Mouse (Mus musculus): Measurements from ENCODE around the gene Tmco3.
A peak's percentile ranks its signal among the peaks of the same experiment; 100 is the strongest.
"Not testable (repeated sequence)": the region's sequence is repeated elsewhere in the genome, so short reads cannot be mapped to it uniquely, and the experiment has no call there.

Gene Tmco3

DNA sequence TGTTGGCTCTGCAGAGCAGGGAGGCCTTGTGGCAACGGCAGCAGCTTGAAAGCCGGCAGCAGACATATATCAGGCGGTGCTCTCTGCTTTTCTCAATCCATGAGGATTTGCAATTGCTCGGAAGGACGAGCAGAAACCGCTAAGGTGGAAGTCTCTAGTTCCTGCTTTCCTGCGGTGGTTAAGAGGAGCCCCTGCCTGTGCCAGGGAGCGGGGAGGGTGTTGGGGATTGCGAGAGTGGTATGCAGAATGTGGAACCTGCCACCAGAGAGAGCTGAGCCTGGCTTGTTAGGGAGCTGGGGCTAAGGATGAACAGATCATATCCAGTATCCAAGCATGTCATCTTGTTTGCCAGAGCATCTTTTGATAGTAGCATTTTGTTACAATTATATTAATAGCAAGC is 18.9 kb downstream of the Tmco3 start:
- no peak for DNase-seq

DNA sequence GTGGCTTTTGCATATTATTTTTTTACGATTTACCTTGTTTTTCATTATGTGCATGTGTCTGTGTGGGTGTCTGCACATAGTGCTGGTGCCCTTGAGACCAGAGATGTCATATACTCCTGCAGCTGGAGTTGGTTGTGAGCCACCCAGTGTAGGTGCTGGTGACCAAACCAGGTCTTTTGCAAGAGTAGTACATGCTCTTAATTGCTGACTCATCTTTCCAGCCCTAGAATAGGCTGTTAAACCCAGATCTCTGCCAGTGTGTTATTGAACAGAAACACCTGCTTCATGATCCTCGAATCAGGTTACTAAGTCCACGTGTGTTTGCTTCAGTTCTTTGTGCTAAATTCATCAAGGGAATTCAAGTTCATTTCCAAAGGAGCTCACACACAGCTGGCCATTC is 26.9 kb downstream of the Tmco3 start:
- no peak for DNase-seq

- no peak for DNase-seq
Measured at GRCm38 (mm10) chr8:13316671-13317070, 28.7 kb downstream of the Tmco3 start.

DNA sequence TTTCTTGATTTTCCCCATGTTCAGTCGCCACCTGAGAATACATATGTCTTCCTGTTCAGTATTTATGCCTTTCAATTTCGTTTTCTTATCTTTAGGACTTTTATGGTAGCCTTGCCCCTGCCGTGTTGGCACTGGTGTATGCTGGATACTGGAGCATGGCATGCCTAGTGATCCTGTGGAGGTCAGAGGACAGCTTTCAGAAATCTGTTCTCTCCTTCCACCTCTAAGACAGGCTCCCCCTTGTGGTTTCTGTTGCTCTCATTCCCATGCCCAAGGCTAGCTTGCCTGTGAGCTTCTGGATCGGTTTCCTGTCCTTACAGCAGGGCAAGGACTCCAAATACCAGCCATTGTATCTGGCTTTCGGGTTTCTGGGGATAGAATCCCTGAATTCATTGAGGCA is 38.6 kb downstream of the Tmco3 start:
- no peak for DNase-seq

DNA sequence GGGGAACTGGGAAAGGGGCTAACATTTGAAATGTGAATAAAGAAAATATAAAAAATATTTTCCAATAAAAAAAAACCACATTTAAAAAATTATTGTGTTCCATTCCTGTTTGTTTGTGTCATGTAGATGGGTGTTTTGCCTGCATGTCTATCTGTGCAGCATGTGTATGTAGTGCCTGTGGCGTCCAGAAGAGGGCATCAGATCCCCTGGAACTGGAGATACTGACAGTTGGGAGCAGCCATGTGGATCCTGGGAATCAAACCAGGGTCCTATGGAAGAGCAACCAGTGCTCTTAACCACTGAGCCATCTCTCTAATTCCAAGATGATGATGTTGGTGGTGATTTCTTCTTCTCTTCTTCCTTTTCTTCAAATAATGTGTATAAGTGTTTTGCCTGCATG is 46.7 kb downstream of the Tmco3 start:
- no peak for DNase-seq

GRCm38 (mm10) chr8:13337245-13337644 is 49.3 kb downstream of the Tmco3 start:
- DNase-seq, result not testable (repeated sequence)

DNA sequence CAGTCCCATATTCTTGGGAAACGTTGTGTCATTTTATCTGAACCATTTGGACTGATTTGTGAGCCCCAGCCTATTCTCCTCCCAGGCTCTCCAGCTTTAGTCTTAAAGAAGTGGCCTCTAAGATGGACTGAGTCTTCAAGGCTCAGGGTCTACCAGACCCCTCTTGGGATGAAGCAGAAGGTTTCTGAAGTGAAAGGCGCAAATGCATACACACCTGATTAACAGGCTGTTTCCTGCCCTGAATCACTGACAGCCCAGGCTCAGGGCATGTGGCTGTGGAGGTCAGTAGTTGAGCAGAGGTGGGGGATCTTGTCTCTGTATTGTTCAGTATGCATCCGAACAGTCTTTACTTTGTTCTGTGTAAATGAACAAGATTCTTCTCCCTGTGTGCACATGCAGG is 49.7 kb downstream of the Tmco3 start:
- no peak for DNase-seq

DNA sequence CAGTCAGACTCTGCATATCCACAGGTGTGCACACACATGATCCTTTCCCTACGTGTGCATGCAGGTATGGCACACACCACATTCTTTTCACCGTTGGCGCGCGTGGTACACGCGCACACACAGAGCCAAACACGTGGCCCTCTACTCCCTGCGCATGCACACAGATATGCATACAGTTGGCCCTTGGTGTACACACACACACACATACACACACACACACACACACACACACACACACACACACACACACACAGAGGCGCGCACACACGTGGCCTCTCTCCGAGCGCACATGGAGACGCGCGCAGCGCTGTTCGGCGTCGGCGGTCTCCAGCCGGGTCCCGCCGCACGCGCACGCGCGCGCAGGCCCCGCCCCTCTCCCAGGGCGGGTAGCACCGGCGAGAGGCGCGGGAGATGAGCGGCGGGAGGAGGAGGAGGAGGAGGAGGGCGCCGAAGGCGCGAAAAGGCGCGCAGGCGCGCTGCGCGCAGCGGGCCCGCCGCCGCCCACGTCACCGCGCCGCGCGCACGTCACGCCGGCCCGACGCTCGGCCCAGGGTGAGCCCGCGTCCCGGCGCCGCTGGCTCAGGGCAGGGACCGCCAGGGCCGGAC is 50.4 kb downstream of the Tmco3 start, which contains the start of gene Tfdp1:
Tfdp1 (plus strand) TSS at position 497 of the 606 bp plus-strand sequence.
- peak; percentile 87 for DNase-seq

GRCm38 (mm10) chr8:13338901-13339645 is 51.1 kb downstream of the Tmco3 start:
- DNase-seq, result peak; percentile 42

GRCm38 (mm10) chr8:13339646-13339990 is 51.6 kb downstream of the Tmco3 start:
- no peak for DNase-seq

DNA sequence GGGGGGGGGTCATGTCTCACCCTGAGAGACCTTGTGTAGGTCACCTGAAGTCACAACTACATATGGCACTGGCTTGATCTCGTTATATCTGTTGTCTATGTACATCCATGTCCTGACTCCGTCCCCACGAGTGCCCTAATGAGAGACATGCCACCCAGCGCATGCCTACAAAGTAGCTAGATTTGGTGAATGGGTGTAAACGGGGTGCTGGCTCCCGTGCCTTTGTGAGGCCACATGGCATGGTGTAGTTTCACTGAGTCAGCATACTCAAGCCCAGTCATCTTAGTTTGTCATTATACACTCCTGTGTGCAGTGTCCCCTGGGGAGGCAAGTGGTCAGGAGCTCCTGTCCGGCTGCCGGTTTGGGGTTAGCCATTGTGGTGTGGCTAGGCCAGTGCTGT is 52.7 kb downstream of the Tmco3 start:
- no peak for DNase-seq

- no peak for DNase-seq
Measured at GRCm38 (mm10) chr8:13342340-13342739, 54.4 kb downstream of the Tmco3 start.

- DNase-seq, result no peak
Measured at GRCm38 (mm10) chr8:13343134-13343533, 55.1 kb downstream of the Tmco3 start.

GRCm38 (mm10) chr8:13350052-13350451 is 62.1 kb downstream of the Tmco3 start:
- no peak for DNase-seq

GRCm38 (mm10) chr8:13351593-13351992 is 63.6 kb downstream of the Tmco3 start:
- no peak for DNase-seq

GRCm38 (mm10) chr8:13352601-13353000 is 64.6 kb downstream of the Tmco3 start:
- peak; percentile 23 for DNase-seq

- DNase-seq, result no peak
Measured at GRCm38 (mm10) chr8:13353155-13353833, 65.3 kb downstream of the Tmco3 start.

GRCm38 (mm10) chr8:13353883-13354282 is 65.9 kb downstream of the Tmco3 start:
- DNase-seq, result no peak

GRCm38 (mm10) chr8:13356221-13356620 is 68.2 kb downstream of the Tmco3 start:
- no peak for DNase-seq

DNA sequence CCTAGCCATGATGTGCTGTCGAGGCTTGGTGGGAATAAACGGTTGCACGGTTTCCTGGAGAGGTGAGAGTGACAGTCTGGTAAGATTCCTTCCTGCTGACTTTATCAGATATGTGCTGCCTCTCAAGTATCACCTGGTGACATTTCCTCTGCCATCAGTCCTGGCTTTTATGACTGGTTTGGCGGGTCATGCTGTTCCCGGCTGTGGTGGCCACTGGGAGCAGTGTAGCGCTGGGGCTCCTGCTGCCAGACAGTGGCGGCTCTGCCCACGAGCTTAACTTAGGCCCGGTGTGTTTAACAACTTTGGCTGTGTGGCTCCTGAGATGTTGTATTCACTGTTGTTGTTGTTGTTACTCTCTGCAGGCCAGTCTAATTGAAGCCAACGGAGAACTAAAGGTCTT is 68.7 kb downstream of the Tmco3 start:
- DNase-seq, result no peak

DNA sequence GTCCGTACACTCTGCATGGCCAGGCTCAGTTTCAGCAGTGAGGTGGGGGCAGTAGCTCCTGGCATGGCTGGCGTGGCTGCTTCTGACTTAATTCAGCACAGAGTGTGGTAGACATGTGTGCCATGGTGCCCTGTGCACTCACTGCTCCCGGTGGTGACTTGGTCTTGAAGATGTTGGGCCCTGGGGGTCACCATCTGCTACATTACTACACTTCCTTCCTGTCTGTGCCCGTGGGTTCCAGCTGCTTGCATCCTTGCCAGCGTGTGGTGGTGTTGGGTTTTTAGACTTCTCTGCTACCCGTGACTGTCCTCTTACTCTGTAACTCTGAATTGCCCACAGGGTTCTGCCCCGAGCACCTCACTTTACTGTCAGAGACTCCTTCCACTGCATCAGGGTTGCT is 72.2 kb downstream of the Tmco3 start:
- no peak for DNase-seq

DNA sequence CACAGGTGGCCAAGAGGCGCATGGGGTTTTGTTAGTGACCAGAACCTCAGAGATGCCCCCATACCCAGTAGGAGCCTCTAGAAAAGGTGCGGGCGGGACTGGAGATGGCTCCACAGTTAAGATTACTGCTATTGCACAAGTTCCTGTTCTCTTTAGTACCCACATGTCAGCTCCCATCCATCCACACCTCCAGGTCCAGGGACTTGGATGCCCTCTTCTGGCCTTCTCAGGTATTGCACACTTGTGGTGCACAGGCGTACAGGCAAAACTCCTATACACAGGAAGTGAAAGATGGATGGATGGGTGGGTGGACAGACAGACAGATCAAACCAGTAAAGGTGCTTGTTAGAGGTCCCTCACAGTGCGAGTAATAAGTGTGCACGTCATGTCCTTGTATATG is 73.9 kb downstream of the Tmco3 start:
- DNase-seq, result no peak
